Mouse (Mus musculus) small intestine, adult 10 weeks (tissue): Measurements from ENCODE around the gene Gm4631. TPM values are rescaled to one million over a fixed set of nuclear protein-coding genes. Genes with fewer than 3 reads are reported as not detected.

ENCODE experiments used
- polyA plus RNA-seq: library from polyadenylated mRNA; stranded (reverse); fragments of 350-450 nt; fragmentation: Illumina TruSeq; extraction: RNeasy Lipid Tissue Mini Kit (QIAGEN cat#74804); gene quantifications from one replicate; pipeline ENCODE4 v1.2.3, GENCODE M21; 2014; ENCODE audit warnings: low replicate concordance

Gene Gm4631
- 68.7 TPM for polyA plus RNA-seq

GRCm38 (mm10) chr2:175338097-175338496 is at the start of gene Gm4631:
Gene Gm4631 (minus strand): TSS chr2:175338197.

DNA sequence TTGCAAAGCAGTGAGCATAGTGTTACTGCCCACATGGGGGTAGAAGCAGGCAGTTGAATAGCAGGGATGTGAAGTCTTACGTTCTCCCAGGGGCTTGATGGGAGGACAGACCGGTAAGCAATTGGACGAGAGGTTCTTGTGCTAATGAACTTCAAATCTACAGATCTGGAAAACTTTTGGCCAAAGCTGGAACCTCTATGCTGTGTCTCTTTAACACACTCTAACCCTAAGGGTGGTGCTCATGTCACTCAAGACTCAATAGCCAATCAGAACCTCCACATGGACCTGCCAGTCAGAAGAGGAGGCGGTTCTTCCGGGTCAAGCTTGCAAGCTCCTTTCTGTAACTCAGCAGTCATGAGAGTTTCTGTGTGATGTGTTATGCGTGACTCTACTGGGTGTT is 34.1 kb upstream of the Gm4631 start, which contains the start of gene Zfp968:
Gene Zfp968, plus strand, starts transcription at position 301 of the 400 bp plus-strand sequence.

GRCm38 (mm10) chr2:175274825-175275224 is 63.2 kb downstream of the Gm4631 start, which contains the start of gene Gm14440:
Gene Gm14440 (plus strand): TSS chr2:175275125.

Other genes with a start within 250 kb of the Gm4631 start
- 27.7 TPM for gene Gm14399, start 196.2 kb downstream of the Gm4631 start, polyA plus RNA-seq
- gene Gm14443, start 162.3 kb downstream of the Gm4631 start, polyA plus RNA-seq, result 1.7 TPM
- gene Gm14391, start 131.3 kb downstream of the Gm4631 start, polyA plus RNA-seq, result 24.2 TPM
- gene Gm14440, start 63.1 kb downstream of the Gm4631 start, polyA plus RNA-seq, result 33.0 TPM
- gene Zfp968, start 34.2 kb upstream of the Gm4631 start, polyA plus RNA-seq, result 15.9 TPM
- 15.3 TPM for gene Gm4724, start 97.6 kb upstream of the Gm4631 start, polyA plus RNA-seq
- 18.6 TPM for gene Zfp965, start 131.8 kb upstream of the Gm4631 start, polyA plus RNA-seq